Mouse (Mus musculus) kidney, embryonic 14.5 days (tissue): ENCODE data around the gene Magt1. TPM values are rescaled to one million over a fixed set of nuclear protein-coding genes. Genes with fewer than 3 reads are reported as not detected.

ENCODE experiments used
- polyA plus RNA-seq: library from polyadenylated mRNA; unstranded; fragments of >200 nt; fragmentation: Nextera tagmentation; extraction: Ambion mirVana; gene quantifications from 2 replicates; pipeline ENCODE4 v1.2.1, GENCODE M21; 2014

Magt1 gene
- polyA plus RNA-seq, 1 experiment from 2014 or later, result 73.0 TPM

Other genes starting within 250 kb of the Magt1 start
- not detected in 2 replicates for gene Fgf16, start 247.6 kb downstream of the Magt1 start, polyA plus RNA-seq
- gene Atrx, start 82.5 kb downstream of the Magt1 start, polyA plus RNA-seq, result 156 and 223 TPM in 2 replicates
- 425 and 672 TPM in 2 replicates for gene Cox7b, start 3.8 kb upstream of the Magt1 start, polyA plus RNA-seq
- 15.8 and 37.8 TPM in 2 replicates for gene Atp7a, start 15.4 kb upstream of the Magt1 start, polyA plus RNA-seq
- 0.31 and 0.47 TPM in 2 replicates for gene Tlr13, start 131.3 kb upstream of the Magt1 start, polyA plus RNA-seq
- gene Pgk1, start 175.2 kb upstream of the Magt1 start, polyA plus RNA-seq, result 356 and 361 TPM in 2 replicates
- 11.9 and 12.1 TPM in 2 replicates for gene Taf9b, start 209.3 kb upstream of the Magt1 start, polyA plus RNA-seq
- gene Fnd3c2, start 243.5 kb upstream of the Magt1 start, polyA plus RNA-seq, result not detected in 2 replicates